In genomic region chr9:57594174-57594509, GRCm38 (mm10) we compare ENCODE assay signal across 18 mouse cellular contexts. TPM values are rescaled to one million over a fixed set of nuclear protein-coding genes. Genes with fewer than 3 reads are reported as not detected.
"Had no signal": no experiment of that assay in that cellular context is flagged by ENCODE, and none has a peak within 500 bp of the region (broad histone marks: within the 10 kb centered on the region; RNA-seq: fewer than 3 reads in every experiment).

No protein-coding gene starts in this region.

- H3K4me2 ChIP-seq: limb, embryonic 12.5 days; liver, embryonic 13.5 days; lung, embryonic 15.5 days; midbrain, embryonic 13.5 days had no signal

- H3K27me3 ChIP-seq: limb, embryonic 12.5 days; liver, embryonic 13.5 days; lung, embryonic 15.5 days; midbrain, embryonic 13.5 days had no signal

- H3K4me3 ChIP-seq: limb, embryonic 12.5 days; liver, embryonic 13.5 days; lung, embryonic 15.5 days; megakaryocyte, embryonic 14.5 days; midbrain, embryonic 13.5 days had no signal

- H3K9ac ChIP-seq: liver, embryonic 13.5 days; liver, postnatal 0 days; lung, embryonic 15.5 days; midbrain, embryonic 13.5 days had no signal

- ATAC-seq: liver, postnatal 0 days; midbrain, embryonic 13.5 days had no signal

- H3K9me3 ChIP-seq: limb, embryonic 12.5 days; liver, embryonic 13.5 days; lung, embryonic 15.5 days; megakaryocyte, embryonic 14.5 days; midbrain, embryonic 13.5 days had no signal

- H3K27ac ChIP-seq: limb, embryonic 12.5 days; liver, embryonic 13.5 days; lung, embryonic 15.5 days; macrophage; midbrain, embryonic 13.5 days had no signal

- DNase-seq: layer of hippocampus, adult 9-11 months; layer of hippocampus, postnatal 36 days; liver; liver, embryonic 13.5 days; lung, postnatal 14 days; thymus, postnatal 4 days had no signal

RNA-seq across cellular contexts. Expression of gene Cplx3, which starts 11.9 kb away (rescaled TPM):
- total RNA-seq: midbrain, postnatal 0 days had no signal
- polyA plus RNA-seq: limb, embryonic 12.5 days; liver, embryonic 13.5 days; liver, postnatal 0 days; lung, embryonic 15.5 days; macrophage; stomach, embryonic 16.5 days had no signal

RNA-seq across cellular contexts. Expression of gene Lman1l, which starts 26.4 kb away (rescaled TPM):
- total RNA-seq: layer of hippocampus, adult 18-20 months; layer of hippocampus, postnatal 36 days; left cerebral cortex, adult 8-10 months; left cerebral cortex, postnatal 25 days; midbrain, postnatal 0 days had no signal
- polyA plus RNA-seq: limb, embryonic 12.5 days; liver, postnatal 0 days; lung, embryonic 15.5 days; macrophage; midbrain, embryonic 13.5 days; midbrain, postnatal 0 days; neural tube, embryonic 14.5 days; stomach, embryonic 16.5 days had no signal
